Mouse (Mus musculus) small intestine, adult 2 months (tissue): ENCODE data around the gene Nt5c3b.

Experiments used
- CTCF ChIP-seq: fragments of 200-500 bp; IDR thresholded peaks from 2 replicates; pipeline ENCODE4 v1.5.1; 2012; ENCODE audit warnings: low read depth, mild to moderate bottlenecking, control low read depth, inconsistent platforms, low read length, moderate library complexity, mixed read lengths; ENCODE audit not compliant: insufficient replicate concordance, insufficient read length; ENCODE audit errors: extremely low read depth
- POLR2A ChIP-seq: fragments of 200-500 bp; IDR thresholded peaks from 2 replicates; pipeline ENCODE4 v1.6.1; 2012; ENCODE audit warnings: low read depth, mild to moderate bottlenecking, control low read depth, inconsistent platforms, low read length, moderate library complexity

DNA sequence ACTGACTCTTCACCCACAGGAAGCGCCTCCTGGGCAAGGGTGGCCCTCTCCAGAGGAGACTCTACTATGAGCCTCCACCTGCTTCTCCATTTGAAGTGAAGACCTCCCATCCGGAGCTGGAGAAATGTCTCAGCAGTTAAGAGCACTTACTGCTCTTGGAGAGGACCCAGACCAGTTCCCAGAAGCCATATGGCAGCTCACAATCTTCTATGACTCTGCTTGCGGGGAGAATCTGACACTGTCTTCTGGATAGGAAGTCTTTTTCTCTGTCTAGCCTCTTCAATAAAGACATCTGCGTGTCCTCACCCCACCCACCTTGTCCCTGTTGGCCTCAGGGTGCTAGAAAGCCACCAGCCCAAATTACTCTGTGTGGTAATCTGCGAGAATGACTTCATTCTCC, 48.6 kb downstream of the Nt5c3b start:
- TF ChIP-seq CTCF (no peak), POLR2A (no peak)
